Comparison of ENCODE assay signal across 20 mouse cellular contexts in the genomic region with DNA sequence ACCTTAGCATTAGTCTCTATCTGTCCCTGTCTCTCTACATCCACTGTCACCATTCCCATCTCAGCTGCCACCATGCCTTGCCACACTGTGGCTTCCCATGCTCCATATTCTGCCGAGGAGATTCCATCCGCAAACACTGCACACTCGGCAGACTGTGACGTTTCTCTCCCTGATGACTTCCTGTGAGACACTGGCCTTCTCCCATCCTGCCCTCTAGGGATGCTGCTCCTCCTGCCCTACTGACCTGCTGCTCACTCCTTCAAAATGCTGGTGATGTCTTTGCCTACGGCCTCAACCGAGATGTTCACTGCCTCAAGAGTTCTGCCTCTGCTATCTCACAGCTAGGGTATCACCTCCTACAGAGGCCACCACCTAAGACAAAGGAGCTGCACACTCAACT. TPM values are rescaled to one million over a fixed set of nuclear protein-coding genes. Genes with fewer than 3 reads are reported as not detected.
A peak's percentile ranks its signal among the peaks of the same experiment; 100 is the strongest.
DNase-seq lines count a peak whose midpoint lies in the region; TF ChIP-seq lines count a peak whose summit lies in the region.
"Had no signal": no experiment of that assay in that cellular context is flagged by ENCODE, and none has a peak within 500 bp of the region (broad histone marks: within the 10 kb centered on the region; RNA-seq: fewer than 3 reads in every experiment).

No protein-coding gene starts in this region.

- H3K4me1 ChIP-seq in cerebellum, adult 2 months (ENCODE audit: control insufficient read depth, insufficient read depth, low read length): peaks cover 35% of the 10 kb centered on the region
- H3K4me1 ChIP-seq: embryonic facial prominence, embryonic 12.5 days; forebrain, embryonic 13.5 days had no signal

- no peaks in the 10 kb centered on the region for H3K27me3 ChIP-seq in cerebellum, adult 2 months (ENCODE audit: control insufficient read depth, insufficient read depth, low read length)
- H3K27me3 ChIP-seq: CH12.LX; embryonic facial prominence, embryonic 12.5 days; forebrain, embryonic 13.5 days; forebrain, embryonic 15.5 days; Patski had no signal

- intact Hi-C loops in gastrocnemius, adult 2 months (cut with DNase I): no loop called here

- no peak overlapping the region for H3K4me3 ChIP-seq in cerebellum, adult 2 months (replicated peaks; ENCODE audit: insufficient read depth, low read depth, low read length)
- no peak overlapping the region for H3K4me3 ChIP-seq in gastrocnemius, adult 2 months
- H3K4me3 ChIP-seq: embryonic facial prominence, embryonic 10.5 days; embryonic facial prominence, embryonic 12.5 days; forebrain, embryonic 13.5 days; forebrain, embryonic 15.5 days had no signal

- 76% methylated on average over 6 of the region's 6 CpGs for WGBS in cerebellum, adult 2 months

- H3K27ac ChIP-seq in cerebellum, adult 2 months (ENCODE audit: insufficient read depth, low read length): peak overlapping the region; percentile 1; the same call in 1 of the 2 replicates
- H3K27ac ChIP-seq in gastrocnemius, adult 2 months: peak overlapping the region; percentile 20
- H3K27ac ChIP-seq: embryonic facial prominence, embryonic 10.5 days; embryonic facial prominence, embryonic 12.5 days; forebrain, embryonic 13.5 days; forebrain, embryonic 15.5 days had no signal

- no peak for TF ChIP-seq CTCF in cerebellum, adult 2 months (IDR thresholded peaks at IDR 0.05; ENCODE audit: borderline replicate concordance, insufficient read depth, low read depth, low read length)
- no peak for TF ChIP-seq CTCF in gastrocnemius, adult 2 months (IDR thresholded peaks at IDR 0.05)

- TF ChIP-seq POLR2A in cerebellum, adult 2 months (IDR thresholded peaks at IDR 0.05; ENCODE audit: borderline replicate concordance, insufficient read depth, low read length): no peak

- DNase-seq in cerebellum, adult 2 months: no peak
- DNase-seq in cerebellum, postnatal 25 days: no peak
- no peak for DNase-seq in gastrocnemius, adult 2 months
- DNase-seq in gastrocnemius, adult 18-20 months (ENCODE audit: low spot score): no peak
- DNase-seq in heart, adult 11 months: peak; percentile 91
- no peak for DNase-seq in heart, postnatal 4 days
- DNase-seq: adrenal gland, adult 8-10 months; adrenal gland, postnatal 14 days; adrenal gland, postnatal 36 days; B cell, adult 2 months; cerebellum, adult 11-12 months; cerebellum, adult 9-10 months; cerebellum, postnatal 14 days; forebrain, postnatal 0 days had no signal

RNA-seq across cellular contexts. Expression of gene Il20rb, which starts 13.2 kb away (rescaled TPM):
- 76.5 and 79.5 TPM in 2 replicates for polyA plus RNA-seq in cerebellum, adult 2 months (2012; rRNA removed)
- 1 to 10 TPM; 1.3 to 1.9 TPM for total RNA-seq in gastrocnemius, adult 2 months (2021)
- 1 to 10 TPM; 1.1 TPM for total RNA-seq in gastrocnemius, adult 18-20 months (2021)
- total RNA-seq in heart, postnatal 4 days (2021): 1 to 10 TPM; 4.3 TPM
